Comparison of ENCODE assay signal across 11 mouse cellular contexts in genomic region chr4:95738179-95738578, GRCm38 (mm10).
DNase-seq lines count a peak whose midpoint lies in the region; ATAC-seq lines count a peak whose summit lies in the region.
"Had no signal": no experiment of that assay in that cellular context is flagged by ENCODE, and none has a peak within 500 bp of the region (broad histone marks: within the 10 kb centered on the region; RNA-seq: fewer than 3 reads in every experiment).

No protein-coding gene starts in this region.

- no peaks in the 10 kb centered on the region for H3K9me3 ChIP-seq in midbrain, embryonic 15.5 days
- H3K9me3 ChIP-seq in midbrain, embryonic 10.5 days (replicated peaks) = no peaks in the 10 kb centered on the region
- H3K9me3 ChIP-seq in heart, embryonic 15.5 days (replicated peaks) = no peaks in the 10 kb centered on the region
- H3K9me3 ChIP-seq in stomach, embryonic 16.5 days (replicated peaks; ENCODE audit: control insufficient read depth, low read length) = no peaks in the 10 kb centered on the region

- 0 out of 2 replicates have a peak, but pooled peaks have one; percentile 7 for ATAC-seq in midbrain, embryonic 15.5 days (replicated peaks)
- ATAC-seq in heart, embryonic 15.5 days (replicated peaks; ENCODE audit: insufficient number of reproducible peaks, insufficient read depth, low FRiP score, low read depth) = no peak
- ATAC-seq in stomach, embryonic 16.5 days (ENCODE audit: insufficient read depth, low FRiP score) = no peak

- H3K27ac ChIP-seq in midbrain, embryonic 15.5 days = no peak overlapping the region
- no peak overlapping the region for H3K27ac ChIP-seq in midbrain, embryonic 10.5 days (replicated peaks)
- peak overlapping the region; percentile 45; the same call in 1 of the 2 replicates for H3K27ac ChIP-seq in heart, embryonic 15.5 days
- peak overlapping the region; percentile 5 for H3K27ac ChIP-seq in stomach, embryonic 16.5 days (ENCODE audit: low read length)

- peaks cover 13% of the 10 kb centered on the region; the same call in 1 of the 2 replicates for H3K4me1 ChIP-seq in midbrain, embryonic 15.5 days
- H3K4me1 ChIP-seq in midbrain, embryonic 10.5 days = peaks cover 21% of the 10 kb centered on the region
- peaks cover 35% of the 10 kb centered on the region for H3K4me1 ChIP-seq in heart, embryonic 15.5 days (replicated peaks)
- peaks cover 31% of the 10 kb centered on the region for H3K4me1 ChIP-seq in stomach, embryonic 16.5 days (ENCODE audit: control insufficient read depth, insufficient read depth, low read length)

- H3K4me3 ChIP-seq in midbrain, embryonic 15.5 days = no peak overlapping the region
- no peak overlapping the region for H3K4me3 ChIP-seq in midbrain, embryonic 10.5 days
- no peak overlapping the region for H3K4me3 ChIP-seq in heart, embryonic 15.5 days
- H3K4me3 ChIP-seq in stomach, embryonic 16.5 days (replicated peaks; ENCODE audit: low read length) = no peak overlapping the region

- H3K9ac ChIP-seq in midbrain, embryonic 15.5 days = no peak overlapping the region
- no peak overlapping the region for H3K9ac ChIP-seq in heart, embryonic 15.5 days
- no peak overlapping the region for H3K9ac ChIP-seq in stomach, embryonic 16.5 days (ENCODE audit: low read length)

- no peak for DNase-seq in midbrain, embryonic 10.5 days (ENCODE audit: low spot score)
- DNase-seq in kidney, postnatal 10 days = peak; percentile 54
- DNase-seq in thymus, postnatal 4 days = no peak
- DNase-seq in T-cell, adult 2 months (ENCODE audit: low spot score) = no peak
- DNase-seq in spleen, postnatal 4 days (ENCODE audit: low spot score in 2 of 2) = no peak
- DNase-seq: cerebellum, postnatal 14 days; lung, adult 2 months; right cerebral cortex, postnatal 14 days had no signal

- H3K36me3 ChIP-seq in midbrain, embryonic 15.5 days (replicated peaks) = no peaks in the 10 kb centered on the region
- no peaks in the 10 kb centered on the region for H3K36me3 ChIP-seq in midbrain, embryonic 10.5 days
- H3K36me3 ChIP-seq in heart, embryonic 15.5 days = no peaks in the 10 kb centered on the region
- no peaks in the 10 kb centered on the region for H3K36me3 ChIP-seq in stomach, embryonic 16.5 days (ENCODE audit: control insufficient read depth, insufficient read depth, low read length)

- H3K27me3 ChIP-seq in midbrain, embryonic 15.5 days (replicated peaks) = no peaks in the 10 kb centered on the region
- H3K27me3 ChIP-seq in midbrain, embryonic 10.5 days (ENCODE audit: low read depth, poor library complexity, severe bottlenecking) = no peaks in the 10 kb centered on the region
- H3K27me3 ChIP-seq in heart, embryonic 15.5 days = no peaks in the 10 kb centered on the region
- H3K27me3 ChIP-seq in stomach, embryonic 16.5 days (ENCODE audit: control insufficient read depth, insufficient read depth, low read length) = no peaks in the 10 kb centered on the region

- H3K4me2 ChIP-seq in midbrain, embryonic 15.5 days = no peak overlapping the region
- no peak overlapping the region for H3K4me2 ChIP-seq in heart, embryonic 15.5 days
- H3K4me2 ChIP-seq in stomach, embryonic 16.5 days (ENCODE audit: low read depth, low read length) = no peak overlapping the region

- 32% methylated on average over 5 of the region's 5 CpGs for whole genome bisulfite sequencing in midbrain, embryonic 15.5 days
- 60% methylated on average over 5 of the region's 5 CpGs for WGBS in midbrain, embryonic 10.5 days
- WGBS in heart, embryonic 15.5 days = 34% methylated on average over 5 of the region's 5 CpGs
- WGBS in stomach, embryonic 16.5 days = 8% methylated on average over 5 of the region's 5 CpGs

Comparison
In these comparisons a context has a peak if more than half of its experiments do, and no peak if none do; other contexts are left out.
1. H3K27ac ChIP-seq: peak in heart, embryonic 15.5 days (single experiment) and stomach, embryonic 16.5 days (single experiment); none in midbrain, embryonic 15.5 days (single experiment) and midbrain, embryonic 10.5 days (single experiment).